Mouse (Mus musculus) heart, postnatal 36 days (tissue): ENCODE measurements around the gene Pi4k2a. TPM values are rescaled to one million over a fixed set of nuclear protein-coding genes. Genes with fewer than 3 reads are reported as not detected.
A peak's percentile ranks its signal among the peaks of the same experiment; 100 is the strongest.
"Not testable (repeated sequence)": the region's sequence is repeated elsewhere in the genome, so short reads cannot be mapped to it uniquely, and the experiment has no call there.

ENCODE experiments used
- DNase-seq, 2 experiments: peaks; one replicate each; pipeline ENCODE4 v3.0.0; 2021 to 2022
- intact Hi-C: fragments of 180-260 bp; cut with DNase I; formaldehyde crosslinking; loops from one replicate; pipeline ENCODE4 v1.15.1; 2025
- total RNA-seq, 2 experiments: library from RNA; stranded (reverse); gene quantifications; 2 replicates each; pipeline ENCODE4 v1.2.3; 2021

The Pi4k2a gene
- total RNA-seq, 2 experiments from 2014 or later = 19.6 to 25.4 TPM

GRCm38 (mm10) chr19:42079006-42079405 lies 11.3 kb upstream of the Pi4k2a start:
- no peak for DNase-seq
- intact Hi-C loops = no loop called here

GRCm38 (mm10) chr19:42079950-42080349 lies 10.3 kb upstream of the Pi4k2a start:
- DNase-seq = no peak
- intact Hi-C loops = no loop called here

- intact Hi-C loops = no loop called here
- DNase-seq = no peak
These were observed 9.8 kb upstream of the Pi4k2a start for GRCm38 (mm10) chr19:42080469-42080868.

GRCm38 (mm10) chr19:42081613-42082012 lies 8.7 kb upstream of the Pi4k2a start:
- intact Hi-C loops, DNase-seq: not testable (repeated sequence)

GRCm38 (mm10) chr19:42085690-42086089 lies 4.6 kb upstream of the Pi4k2a start:
- no peak for DNase-seq
- intact Hi-C loops = loop anchor here (5.0 kb wide), 1 partner anchor 108 kb away; no protein-coding TSS in a partner anchor

- intact Hi-C loops = loop anchor here (5.0 kb wide), 1 partner anchor 109 kb away; no protein-coding TSS in a partner anchor
- peak; percentile 54 for DNase-seq
These were observed 4.1 kb upstream of the Pi4k2a start, which contains the start of gene Morn4 for GRCm38 (mm10) chr19:42086166-42086565. Morn4 (minus strand) TSS chr19:42086357.

- intact Hi-C loops = loop anchor here (5.0 kb wide), 1 partner anchor 112 kb away; no protein-coding TSS in a partner anchor
- peak; percentile 62 for DNase-seq
These were observed 1.0 kb upstream of the Pi4k2a start for GRCm38 (mm10) chr19:42089103-42089747.

GRCm38 (mm10) chr19:42090637-42091141 lies 419 bp downstream of the Pi4k2a start:
- no peak for DNase-seq
- intact Hi-C loops = loop anchor here (2.0 to 5.0 kb wide), 3 partner anchors 38 to 77 kb away; partner anchors contain the start of gene Avpi1

GRCm38 (mm10) chr19:42099406-42099805 lies 9.1 kb downstream of the Pi4k2a start:
- intact Hi-C loops = no loop called here
- DNase-seq = no peak

GRCm38 (mm10) chr19:42104681-42105080 lies 14.4 kb downstream of the Pi4k2a start:
- intact Hi-C loops = no loop called here
- no peak for DNase-seq

- intact Hi-C loops = no loop called here
- no peak for DNase-seq
These were observed 25.6 kb downstream of the Pi4k2a start for GRCm38 (mm10) chr19:42115783-42116335.

GRCm38 (mm10) chr19:42118142-42118541 lies 27.9 kb downstream of the Pi4k2a start:
- DNase-seq = no peak
- intact Hi-C loops = no loop called here

- no peak for DNase-seq
- intact Hi-C loops = no loop called here
These were observed 28.3 kb downstream of the Pi4k2a start for GRCm38 (mm10) chr19:42118596-42118995.

- DNase-seq = no peak
These were observed 30.2 kb downstream of the Pi4k2a start for GRCm38 (mm10) chr19:42120451-42120850.

GRCm38 (mm10) chr19:42124684-42125083 lies 34.4 kb downstream of the Pi4k2a start:
- intact Hi-C loops = no loop called here
- DNase-seq = no peak

More at GRCm38 (mm10) chr19:42120451-42120850, 30.2 kb downstream of the Pi4k2a start:
- intact Hi-C loops = no loop called here

GRCm38 (mm10) chr19:42125501-42126218 lies 35.4 kb downstream of the Pi4k2a start:
- DNase-seq = no peak
- intact Hi-C loops = no loop called here

GRCm38 (mm10) chr19:42126219-42126605 lies 35.9 kb downstream of the Pi4k2a start:
- intact Hi-C loops = no loop called here

GRCm38 (mm10) chr19:42127024-42127423 lies 36.8 kb downstream of the Pi4k2a start:
- intact Hi-C loops = no loop called here

More at GRCm38 (mm10) chr19:42126219-42126605, 35.9 kb downstream of the Pi4k2a start:
- DNase-seq = no peak

GRCm38 (mm10) chr19:42128052-42128740 lies 37.9 kb downstream of the Pi4k2a start:
- DNase-seq = no peak

More at GRCm38 (mm10) chr19:42127024-42127423, 36.8 kb downstream of the Pi4k2a start:
- no peak for DNase-seq

GRCm38 (mm10) chr19:42128787-42129508 lies 38.7 kb downstream of the Pi4k2a start, which contains the start of gene Avpi1:
Avpi1 (minus strand) TSS chr19:42129059.
- DNase-seq = peak; percentile 94 to 97
- intact Hi-C loops = loop anchor here (2.0 kb wide), 2 partner anchors 14 to 38 kb away; partner anchors contain the start of gene Pi4k2a

More at GRCm38 (mm10) chr19:42128052-42128740, 37.9 kb downstream of the Pi4k2a start:
- intact Hi-C loops = loop anchor here (2.0 kb wide), 2 partner anchors 15 to 37 kb away; partner anchors contain the start of gene Pi4k2a
